Mouse (Mus musculus): Measurements from ENCODE around the gene Kcnj10. TPM values are rescaled to one million over a fixed set of nuclear protein-coding genes. Genes with fewer than 3 reads are reported as not detected.

Kcnj10 gene
- 0.14 and 0.17 TPM in 2 replicates for polyA plus RNA-seq (2012; rRNA removed)

GRCm38 (mm10) chr1:172340729-172341321 is at the start of gene Kcnj10:
Kcnj10 (plus strand) TSS chr1:172341210.

GRCm38 (mm10) chr1:172297611-172298537 is 43.1 kb upstream of the Kcnj10 start, which contains the start of gene Atp1a2:
Atp1a2 (minus strand) TSS chr1:172298064.

GRCm38 (mm10) chr1:172329131-172329530 is 11.9 kb upstream of the Kcnj10 start, which contains the start of gene Kcnj9:
Kcnj9 (minus strand) TSS chr1:172329318.

GRCm38 (mm10) chr1:172376198-172376667 is 35.2 kb downstream of the Kcnj10 start, which contains the start of gene Pigm:
Pigm (plus strand) TSS chr1:172376546.

Other genes starting within 250 kb of the Kcnj10 start
- 40.4 and 44.5 TPM in 2 replicates for gene Pex19, start 214.5 kb upstream of the Kcnj10 start, polyA plus RNA-seq (2012; rRNA removed)
- 37.2 and 40.3 TPM in 2 replicates for gene Dcaf8, start 193.1 kb upstream of the Kcnj10 start, polyA plus RNA-seq (2012; rRNA removed)
- gene Pea15a, start 134.4 kb upstream of the Kcnj10 start, polyA plus RNA-seq (2012; rRNA removed), result 15.3 and 17.4 TPM in 2 replicates
- gene Casq1, start 121.3 kb upstream of the Kcnj10 start, polyA plus RNA-seq (2012; rRNA removed), result 0.41 and 0.47 TPM in 2 replicates
- 0.03 and 0.05 TPM in 2 replicates for gene Atp1a4, start 82.8 kb upstream of the Kcnj10 start, polyA plus RNA-seq (2012; rRNA removed)
- 20.2 and 23.9 TPM in 2 replicates for gene Igsf8, start 79.6 kb upstream of the Kcnj10 start, polyA plus RNA-seq (2012; rRNA removed)
- gene Atp1a2, start 43.1 kb upstream of the Kcnj10 start, polyA plus RNA-seq (2012; rRNA removed), result 0.09 and 0.12 TPM in 2 replicates
- 0.04 and 0.05 TPM in 2 replicates for gene Kcnj9, start 11.9 kb upstream of the Kcnj10 start, polyA plus RNA-seq (2012; rRNA removed)
- 3.6 TPM in 2 replicates for gene Pigm, start 35.3 kb downstream of the Kcnj10 start, polyA plus RNA-seq (2012; rRNA removed)
- gene Slamf9, start 134.1 kb downstream of the Kcnj10 start, polyA plus RNA-seq (2012; rRNA removed), result 0.96 and 1.1 TPM in 2 replicates
- 1.2 and 1.3 TPM in 2 replicates for gene Igsf9, start 140.6 kb downstream of the Kcnj10 start, polyA plus RNA-seq (2012; rRNA removed)
- 86.1 and 90.5 TPM in 2 replicates for gene Tagln2, start 158.8 kb downstream of the Kcnj10 start, polyA plus RNA-seq (2012; rRNA removed)
- 0.47 and 0.53 TPM in 2 replicates for gene Cfap45, start 179.6 kb downstream of the Kcnj10 start, polyA plus RNA-seq (2012; rRNA removed)
- gene Vsig8, start 214.7 kb downstream of the Kcnj10 start, polyA plus RNA-seq (2012; rRNA removed), result 0.26 and 0.84 TPM in 2 replicates
- 0.19 and 0.31 TPM in 2 replicates for gene Slamf8, start 249.4 kb downstream of the Kcnj10 start, polyA plus RNA-seq (2012; rRNA removed)

Data from liver, embryonic 18 days (tissue).